Mouse (Mus musculus): ENCODE results near the gene Immt.
"Not testable (repeated sequence)": the region's sequence is repeated elsewhere in the genome, so short reads cannot be mapped to it uniquely, and the experiment has no call there.

GRCm38 (mm10) chr6:71925233-71925632, 94.1 kb downstream of the Immt start:
- TF ChIP-seq CTCF (IDR thresholded peaks at IDR 0.05; ENCODE audit: low read depth); EP300 (optimal IDR thresholded peaks at IDR 0.05): not testable (repeated sequence)
